Mouse (Mus musculus) hindbrain, embryonic 15.5 days (tissue): ENCODE results near the gene Wdr70. TPM values are rescaled to one million over a fixed set of nuclear protein-coding genes. Genes with fewer than 3 reads are reported as not detected.
A peak's percentile ranks its signal among the peaks of the same experiment; 100 is the strongest.

Source experiments
- ATAC-seq: fragments of 200-750 bp; cut with Nextera tagmentation; 2 replicates; pipeline ENCODE4 v1.8.0; 2017; ENCODE audit warnings: low read depth, moderate number of reproducible peaks, moderate TSS enrichment; ENCODE audit not compliant: low FRiP score
- H3K27ac ChIP-seq: fragments of 300-500 bp; sonication (generic); replicated peaks from 2 replicates; pipeline ENCODE4 v1.5.1; 2015; ENCODE audit warnings: mild to moderate bottlenecking, inconsistent platforms
- H3K27me3 ChIP-seq: fragments of 300-500 bp; sonication (generic); 2 replicates; pipeline ENCODE4 v1.6.1; 2015; ENCODE audit warnings: control low read depth, inconsistent platforms
- H3K36me3 ChIP-seq: fragments of 300-500 bp; sonication (generic); 2 replicates; pipeline ENCODE4 v1.6.1; 2015; ENCODE audit warnings: control low read depth, inconsistent platforms
- H3K4me1 ChIP-seq: fragments of 300-500 bp; sonication (generic); replicated peaks from 2 replicates; pipeline ENCODE4 v1.6.1; 2015; ENCODE audit warnings: control low read depth, inconsistent platforms
- H3K4me2 ChIP-seq: fragments of 300-500 bp; sonication (generic); 2 replicates; pipeline ENCODE4 v1.6.1; 2015; ENCODE audit warnings: moderate library complexity, mild to moderate bottlenecking, inconsistent platforms
- H3K4me3 ChIP-seq: fragments of 300-500 bp; sonication (generic); 2 replicates; pipeline ENCODE4 v1.5.1; 2015; ENCODE audit warnings: mild to moderate bottlenecking, inconsistent platforms
- H3K9ac ChIP-seq: fragments of 300-500 bp; sonication (generic); 2 replicates; pipeline ENCODE4 v1.6.1; 2015; ENCODE audit warnings: inconsistent platforms
- H3K9me3 ChIP-seq: fragments of 300-500 bp; sonication (generic); 2 replicates; pipeline ENCODE4 v1.6.1; 2016; ENCODE audit warnings: control low read depth, inconsistent platforms
- WGBS: fragments of 180-500 bp; shearing (Covaris S2); methylation state at CpG from one replicate; pipeline ENCODE4 v1.1.7; 2015; 5-methylcytosine and 5-hydroxymethylcytosine counted together
- polyA plus RNA-seq: library from polyadenylated mRNA; unstranded; fragments of >200 nt; fragmentation: Nextera tagmentation; extraction: Ambion mirVana; gene quantifications from 2 replicates; pipeline ENCODE4 v1.2.1, GENCODE M21; 2015

Gene Wdr70
- polyA plus RNA-seq, 1 experiment from 2014 or later, result 66.8 TPM

DNA sequence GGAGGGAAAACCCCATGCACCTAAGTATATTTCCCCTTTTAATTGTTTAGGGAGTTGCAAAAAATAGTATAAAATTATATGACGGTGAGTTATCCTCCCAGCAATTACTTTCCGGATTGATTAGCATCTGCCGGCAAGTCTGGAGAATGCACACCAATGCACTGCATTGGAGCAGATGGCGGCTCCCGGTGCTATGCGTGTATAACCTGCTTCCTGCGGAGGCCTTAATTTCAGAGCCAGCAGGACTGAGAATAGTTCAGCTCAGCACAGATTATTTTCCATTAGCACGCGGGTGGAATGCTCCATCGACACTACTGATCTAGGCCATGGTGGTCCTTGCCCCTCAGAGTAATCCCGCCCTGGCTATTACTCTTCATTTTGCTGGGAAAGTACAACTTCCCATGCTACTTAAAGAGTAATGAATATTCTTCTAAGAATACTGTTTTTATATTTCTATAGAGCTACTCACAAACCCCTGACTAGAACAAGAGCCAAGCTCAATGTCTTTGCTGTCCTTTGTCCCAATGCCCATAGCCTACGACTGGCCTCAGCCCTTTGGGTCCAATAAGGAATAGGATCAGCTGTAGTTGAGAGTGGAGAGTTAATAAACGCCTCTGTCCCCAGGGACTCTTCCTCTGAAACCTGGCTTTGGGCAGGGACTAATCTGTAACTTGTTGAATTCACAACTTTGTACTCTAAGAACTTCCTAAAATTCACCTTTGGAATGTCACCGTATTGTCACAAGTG is 176.5 kb downstream of the Wdr70 start:
- no peak overlapping the region for H3K27ac ChIP-seq
- H3K36me3 ChIP-seq, result peaks cover 4% of the 10 kb centered on the region; the same call in 1 of the 2 replicates
- H3K4me1 ChIP-seq, result no peaks in the 10 kb centered on the region
- 73% methylated on average over 14 of the region's 14 CpGs for WGBS
- no peak overlapping the region for H3K4me2 ChIP-seq
- H3K9me3 ChIP-seq, result no peaks in the 10 kb centered on the region
- peak; percentile 80; the same call in 1 of the 2 replicates for ATAC-seq
- H3K4me3 ChIP-seq, result no peak overlapping the region
- H3K27me3 ChIP-seq, result no peaks in the 10 kb centered on the region
- H3K9ac ChIP-seq, result no peak overlapping the region

DNA sequence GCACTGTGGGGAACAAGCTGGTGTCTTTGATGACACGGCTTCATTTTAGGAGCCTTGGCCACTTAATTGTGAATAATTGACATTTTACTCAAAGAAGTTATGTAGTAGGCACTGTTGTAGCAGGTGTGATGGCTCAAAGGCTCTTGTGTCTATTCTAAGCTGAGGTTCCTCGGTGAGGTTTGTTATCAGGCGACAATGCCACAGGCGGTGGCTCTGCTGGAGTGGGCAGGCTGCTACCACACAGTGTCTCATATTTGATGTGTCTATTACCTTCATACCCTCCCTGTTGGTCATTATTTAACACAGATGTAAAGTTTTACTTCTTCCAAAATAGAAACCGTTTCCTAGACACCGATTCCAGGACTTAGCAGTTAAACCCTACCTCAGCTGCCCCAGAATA is 177.9 kb downstream of the Wdr70 start:
- ATAC-seq, result no peak
- Histone ChIP-seq H3K36me3 (peaks cover 4% of the 10 kb centered on the region; the same call in 1 of the 2 replicates), H3K27me3 (no peaks in the 10 kb centered on the region), H3K4me3 (no peak overlapping the region), H3K9me3 (no peaks in the 10 kb centered on the region), H3K27ac (no peak overlapping the region), H3K4me2 (no peak overlapping the region), H3K4me1 (no peaks in the 10 kb centered on the region), H3K9ac (no peak overlapping the region)
- 93% methylated on average over 6 of the region's 6 CpGs for WGBS

DNA sequence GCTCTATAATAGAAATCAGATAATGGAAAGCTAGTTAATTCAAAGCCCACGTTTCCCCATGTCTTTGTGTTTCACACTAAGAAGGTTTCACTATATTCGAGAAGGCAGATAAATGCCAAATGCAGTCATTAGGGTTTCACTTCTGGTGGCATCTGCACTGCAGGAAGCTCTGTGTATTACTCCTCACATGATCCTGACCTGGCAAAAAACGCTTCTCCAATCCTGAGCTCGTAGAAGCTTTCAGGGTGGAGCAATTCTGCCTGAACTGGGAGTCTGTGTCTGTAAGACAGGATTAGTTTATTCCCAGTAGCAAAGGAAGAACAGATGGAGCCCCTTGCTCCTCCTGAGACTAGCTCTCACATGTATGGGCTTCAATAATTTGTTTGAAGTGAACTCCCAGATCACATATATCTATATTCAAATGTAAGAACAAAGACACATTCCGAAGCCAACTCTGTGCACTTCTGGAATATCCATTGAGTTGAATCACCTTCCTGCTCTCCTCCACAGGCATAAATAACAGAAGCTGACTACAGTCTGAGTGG is 192.4 kb downstream of the Wdr70 start:
- WGBS, result 52% methylated on average over 5 of the region's 5 CpGs
- H3K4me2 ChIP-seq, result no peak overlapping the region
- no peaks in the 10 kb centered on the region for H3K36me3 ChIP-seq
- no peaks in the 10 kb centered on the region for H3K4me1 ChIP-seq
- ATAC-seq, result peak; percentile 51
- no peak overlapping the region for H3K27ac ChIP-seq
- H3K4me3 ChIP-seq, result no peak overlapping the region
- no peak overlapping the region for H3K9ac ChIP-seq
- H3K27me3 ChIP-seq, result no peaks in the 10 kb centered on the region
- no peaks in the 10 kb centered on the region for H3K9me3 ChIP-seq

DNA sequence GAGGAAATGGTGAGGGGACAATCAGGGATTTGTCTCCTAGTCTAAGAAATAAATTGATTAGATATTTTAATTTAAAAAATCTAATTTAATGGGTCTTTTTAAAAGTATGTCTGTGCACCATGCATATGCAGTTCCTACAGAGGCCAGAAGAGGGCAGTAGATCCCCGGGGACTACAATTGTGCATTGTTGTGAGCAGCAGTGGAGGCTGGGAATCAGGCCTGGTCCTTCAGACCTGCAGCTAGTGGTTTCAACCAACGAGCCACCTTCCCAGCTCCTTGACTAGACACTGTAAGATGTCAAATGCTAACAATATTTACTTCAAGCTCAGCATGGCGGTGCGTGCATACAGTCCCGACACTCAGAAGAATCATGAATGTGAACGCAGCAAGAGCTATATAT is 199.7 kb downstream of the Wdr70 start:
- H3K4me1 ChIP-seq, result no peaks in the 10 kb centered on the region
- no peaks in the 10 kb centered on the region for H3K36me3 ChIP-seq
- ATAC-seq, result no peak
- no peaks in the 10 kb centered on the region for H3K27me3 ChIP-seq
- H3K27ac ChIP-seq, result no peak overlapping the region
- 96% methylated on average over 6 of the region's 6 CpGs for WGBS
- no peaks in the 10 kb centered on the region for H3K9me3 ChIP-seq
- no peak overlapping the region for H3K9ac ChIP-seq
- H3K4me2 ChIP-seq, result no peak overlapping the region
- H3K4me3 ChIP-seq, result no peak overlapping the region

DNA sequence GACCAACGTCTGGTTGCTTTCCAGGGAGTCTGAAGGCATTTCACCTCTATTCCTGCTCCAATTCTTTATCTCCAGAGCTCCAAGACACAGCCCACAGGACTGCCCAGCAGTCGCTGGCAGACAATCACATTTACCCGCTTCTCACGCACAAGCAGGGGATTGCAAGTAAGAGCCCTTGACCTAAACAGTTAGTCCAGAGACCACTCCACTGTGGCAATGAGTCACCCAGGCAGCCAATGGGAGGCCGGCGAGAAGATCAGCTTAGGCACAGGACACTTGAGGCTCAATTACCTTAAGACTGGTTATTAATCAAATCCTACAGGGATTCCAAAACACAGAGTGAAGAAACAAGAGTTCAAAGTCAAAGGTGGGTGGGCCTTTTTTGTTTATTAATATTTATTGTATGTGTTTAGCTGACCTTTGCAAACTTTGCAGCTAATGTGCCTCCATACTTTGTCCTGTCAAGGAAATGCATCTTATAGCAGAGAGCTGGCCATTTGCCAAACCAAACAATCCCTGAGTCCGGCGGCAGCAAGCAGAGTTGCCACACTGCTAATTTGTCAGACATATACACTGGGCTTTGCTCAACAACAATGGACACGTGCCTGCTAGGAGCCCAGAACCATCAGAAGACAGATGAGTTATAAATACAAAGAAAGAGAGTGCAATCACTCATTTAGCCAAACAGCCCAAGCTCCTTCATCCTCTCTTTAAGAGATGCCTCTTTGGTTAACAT is 207.3 kb downstream of the Wdr70 start:
- Histone ChIP-seq H3K27me3 (no peaks in the 10 kb centered on the region), H3K4me1 (no peaks in the 10 kb centered on the region), H3K36me3 (no peaks in the 10 kb centered on the region), H3K27ac (no peak overlapping the region), H3K9me3 (no peaks in the 10 kb centered on the region), H3K4me2 (no peak overlapping the region), H3K4me3 (no peak overlapping the region), H3K9ac (no peak overlapping the region)
- no peak; the same call in 1 of the 2 replicates for ATAC-seq
- WGBS, result 52% methylated on average over 9 of the region's 9 CpGs

DNA sequence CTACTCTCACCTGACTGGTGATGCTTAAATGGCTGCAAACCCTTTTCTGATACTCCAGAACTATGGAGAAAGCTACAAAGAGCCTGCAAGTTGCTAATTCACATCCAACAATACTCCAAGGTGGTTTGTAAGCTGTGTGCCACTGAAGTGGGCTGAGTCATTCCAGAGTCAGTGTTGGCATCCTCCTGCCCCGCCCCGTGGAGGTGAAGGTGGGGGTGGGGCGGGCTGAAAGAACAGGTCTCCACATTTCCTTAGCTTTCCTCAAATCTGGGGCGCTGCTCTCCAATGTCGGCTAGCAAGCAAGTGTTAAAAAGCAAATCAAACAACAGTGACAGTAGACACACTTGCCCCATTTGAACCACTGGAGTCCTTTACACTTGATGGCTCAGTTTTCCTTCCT is 208.7 kb downstream of the Wdr70 start:
- no peaks in the 10 kb centered on the region for H3K27me3 ChIP-seq
- ATAC-seq, result no peak
- H3K27ac ChIP-seq, result no peak overlapping the region
- no peak overlapping the region for H3K4me2 ChIP-seq
- H3K4me1 ChIP-seq, result no peaks in the 10 kb centered on the region
- 86% methylated on average over 5 of the region's 5 CpGs for WGBS
- H3K36me3 ChIP-seq, result no peaks in the 10 kb centered on the region
- H3K9me3 ChIP-seq, result no peaks in the 10 kb centered on the region
- no peak overlapping the region for H3K9ac ChIP-seq
- no peak overlapping the region for H3K4me3 ChIP-seq

DNA sequence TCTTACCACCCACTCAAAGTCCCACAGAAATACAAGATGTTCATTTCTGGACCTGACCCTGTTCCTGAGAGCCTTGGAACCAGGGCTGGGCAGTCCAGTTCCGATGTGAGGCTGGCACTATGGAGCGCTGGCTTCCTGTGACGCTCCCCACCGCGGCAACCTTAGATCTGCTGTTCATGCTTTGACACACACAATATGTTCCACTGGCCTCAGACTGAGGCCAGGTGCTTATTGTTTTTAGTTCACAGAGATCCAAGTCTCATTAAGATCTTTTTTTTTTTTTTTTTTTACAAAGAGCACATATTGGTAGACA is 209.7 kb downstream of the Wdr70 start:
- 88% methylated on average over 5 of the region's 5 CpGs for WGBS
- Histone ChIP-seq H3K9ac (no peak overlapping the region), H3K4me1 (no peaks in the 10 kb centered on the region), H3K9me3 (no peaks in the 10 kb centered on the region), H3K36me3 (no peaks in the 10 kb centered on the region), H3K4me2 (no peak overlapping the region), H3K27ac (no peak overlapping the region), H3K4me3 (no peak overlapping the region), H3K27me3 (no peaks in the 10 kb centered on the region)
- no peak for ATAC-seq

DNA sequence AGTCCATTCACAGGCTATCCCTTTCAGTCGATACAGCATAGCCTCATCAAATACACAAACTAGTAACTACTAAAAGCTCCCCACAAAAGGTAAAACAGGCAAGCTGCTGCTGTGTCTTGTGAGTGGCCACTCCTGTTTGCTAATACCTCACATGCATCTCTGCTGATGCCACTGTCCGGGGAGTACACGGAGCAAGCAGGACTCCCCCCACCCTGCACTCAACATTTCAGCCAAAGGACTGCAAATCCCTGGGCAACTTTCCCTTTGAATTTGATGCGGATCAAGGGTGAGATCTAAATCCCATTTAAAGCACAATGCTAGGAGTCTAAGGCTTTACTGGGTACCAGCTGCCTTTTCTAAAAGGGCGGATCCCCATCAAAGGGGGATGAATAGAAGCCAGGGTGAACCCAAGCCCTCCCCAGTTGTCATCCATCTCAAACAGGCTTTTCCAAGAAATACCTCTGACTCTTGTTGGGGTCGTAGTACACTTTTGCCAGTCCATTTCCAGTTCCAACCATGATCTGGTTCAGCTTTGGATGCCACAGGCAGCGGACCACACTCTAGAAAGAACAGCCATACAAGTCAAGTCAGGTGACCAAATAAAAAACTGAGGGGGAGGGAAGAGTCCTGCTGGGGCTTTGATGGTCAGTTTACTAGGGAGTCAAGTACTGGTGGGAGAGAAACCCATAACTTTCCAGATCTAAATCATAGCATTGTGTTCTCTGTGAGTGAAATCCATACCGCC is 210.2 kb downstream of the Wdr70 start:
- Histone ChIP-seq H3K4me2 (no peak overlapping the region), H3K4me1 (no peaks in the 10 kb centered on the region), H3K9me3 (no peaks in the 10 kb centered on the region), H3K27me3 (no peaks in the 10 kb centered on the region), H3K4me3 (no peak overlapping the region), H3K9ac (no peak overlapping the region), H3K36me3 (no peaks in the 10 kb centered on the region), H3K27ac (no peak overlapping the region)
- WGBS, result 70% methylated on average over 8 of the region's 8 CpGs
- ATAC-seq, result no peak

DNA sequence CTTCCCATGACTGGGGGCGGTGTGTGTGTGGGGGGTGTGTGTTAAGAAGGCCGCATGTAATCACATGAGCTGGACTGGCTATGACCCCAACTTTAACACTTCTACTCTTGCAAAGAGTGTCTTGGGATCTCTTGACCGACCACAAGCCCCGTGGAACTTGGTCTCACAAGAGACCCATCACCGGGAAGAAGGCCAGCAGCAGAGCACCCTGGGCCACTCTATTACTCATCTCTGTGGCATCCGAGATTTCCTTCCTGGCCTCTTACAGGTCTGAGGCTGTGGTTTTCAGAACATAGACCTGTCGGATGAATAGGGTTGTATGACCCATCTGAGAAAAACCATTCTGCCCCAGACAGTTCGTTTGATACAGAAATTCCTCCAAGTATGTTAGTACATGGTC is 212.4 kb downstream of the Wdr70 start:
- H3K9ac ChIP-seq, result no peak overlapping the region
- H3K4me2 ChIP-seq, result no peak overlapping the region
- 0 out of 2 replicates have a peak, but pooled peaks cover 5% of the 10 kb centered on the region for H3K36me3 ChIP-seq
- no peak for ATAC-seq
- no peaks in the 10 kb centered on the region for H3K9me3 ChIP-seq
- no peak overlapping the region for H3K27ac ChIP-seq
- no peaks in the 10 kb centered on the region for H3K4me1 ChIP-seq
- H3K4me3 ChIP-seq, result no peak overlapping the region
- 94% methylated on average over 8 of the region's 8 CpGs for WGBS
- no peaks in the 10 kb centered on the region for H3K27me3 ChIP-seq

DNA sequence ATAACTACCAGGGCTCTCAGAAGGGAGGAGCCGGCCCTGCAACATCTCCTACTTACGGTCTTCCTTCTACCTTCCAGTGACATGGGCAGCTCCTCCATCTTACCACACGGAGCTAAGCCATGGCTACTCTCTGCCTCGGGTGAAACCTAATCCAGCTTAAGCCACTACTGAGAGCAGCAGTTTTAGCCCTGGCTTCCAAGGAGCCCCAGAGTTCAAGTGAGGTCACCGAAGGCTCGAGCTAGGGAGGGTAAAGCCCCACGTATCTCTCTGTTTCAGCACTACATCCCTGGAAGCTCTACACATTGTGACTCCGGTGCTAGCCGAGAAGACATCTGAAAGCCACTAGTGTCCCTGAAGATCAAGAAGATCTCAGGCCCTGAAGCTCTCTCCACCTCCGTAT is 213.9 kb downstream of the Wdr70 start:
- Histone ChIP-seq H3K4me2 (no peak overlapping the region), H3K36me3 (0 out of 2 replicates have a peak, but pooled peaks cover 5% of the 10 kb centered on the region), H3K9me3 (no peaks in the 10 kb centered on the region), H3K9ac (no peak overlapping the region), H3K27ac (no peak overlapping the region), H3K27me3 (no peaks in the 10 kb centered on the region), H3K4me3 (no peak overlapping the region), H3K4me1 (no peaks in the 10 kb centered on the region)
- ATAC-seq, result no peak
- 81% methylated on average over 10 of the region's 10 CpGs for WGBS

DNA sequence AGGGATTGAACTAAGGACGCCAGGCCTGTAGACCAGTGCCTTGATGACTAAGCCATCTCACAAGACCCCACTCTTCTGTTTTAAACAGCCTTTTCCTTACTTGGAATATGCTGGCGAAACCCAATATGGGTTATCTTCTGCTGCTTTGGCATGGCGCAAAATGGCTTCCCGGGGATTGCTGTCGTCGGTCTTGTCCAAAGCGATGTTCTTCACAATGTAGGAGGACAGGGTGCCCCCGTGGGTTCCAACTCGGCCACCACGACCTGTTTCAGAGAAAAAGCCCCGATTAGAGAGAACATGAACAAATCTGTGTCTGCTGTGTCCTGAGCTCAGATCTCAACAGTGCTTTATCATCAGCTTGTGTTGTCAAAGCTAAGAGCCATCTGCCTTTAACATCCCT is 214.8 kb downstream of the Wdr70 start:
- no peaks in the 10 kb centered on the region for H3K9me3 ChIP-seq
- WGBS, result 96% methylated on average over 11 of the region's 11 CpGs
- H3K27ac ChIP-seq, result no peak overlapping the region
- no peak overlapping the region for H3K4me2 ChIP-seq
- no peak overlapping the region for H3K9ac ChIP-seq
- H3K27me3 ChIP-seq, result no peaks in the 10 kb centered on the region
- no peak overlapping the region for H3K4me3 ChIP-seq
- no peaks in the 10 kb centered on the region for H3K4me1 ChIP-seq
- 0 out of 2 replicates have a peak, but pooled peaks cover 5% of the 10 kb centered on the region for H3K36me3 ChIP-seq
- no peak for ATAC-seq

DNA sequence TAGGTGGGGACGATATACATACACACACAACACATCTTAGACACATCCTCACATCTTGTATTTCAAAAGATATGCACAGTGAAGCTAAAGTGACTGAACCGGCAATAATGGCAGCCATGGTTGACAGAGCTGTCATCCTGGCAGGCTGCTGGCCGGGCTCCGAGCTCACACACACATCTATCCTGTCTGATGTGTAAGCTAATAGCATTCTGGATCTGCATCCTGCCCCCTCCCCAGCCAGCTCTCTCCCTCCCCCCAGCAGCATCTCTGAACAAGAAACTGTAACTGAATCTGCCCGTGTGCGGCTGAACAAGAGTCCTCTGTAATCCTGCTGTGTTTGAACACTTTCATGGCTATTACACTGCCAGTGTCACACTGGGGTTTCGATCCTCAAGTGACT is 219.1 kb downstream of the Wdr70 start:
- no peak overlapping the region for H3K4me2 ChIP-seq
- WGBS, result 42% methylated on average over 7 of the region's 7 CpGs

More for the DNA sequence above, 219.1 kb downstream of the Wdr70 start:
- H3K9me3 ChIP-seq, result no peaks in the 10 kb centered on the region
- no peak overlapping the region for H3K27ac ChIP-seq
- peaks cover 7% of the 10 kb centered on the region; the same call in 1 of the 2 replicates for H3K4me1 ChIP-seq
- H3K4me3 ChIP-seq, result no peak overlapping the region
- no peak overlapping the region for H3K9ac ChIP-seq
- H3K27me3 ChIP-seq, result no peaks in the 10 kb centered on the region
- ATAC-seq, result peak; percentile 65
- H3K36me3 ChIP-seq, result 0 out of 2 replicates have a peak, but pooled peaks cover 5% of the 10 kb centered on the region
